Mouse (Mus musculus) embryonic facial prominence, embryonic 10.5 days (tissue): ENCODE results near the gene Eif4enif1. TPM values are rescaled to one million over a fixed set of nuclear protein-coding genes. Genes with fewer than 3 reads are reported as not detected.
"Not testable (repeated sequence)": the region's sequence is repeated elsewhere in the genome, so short reads cannot be mapped to it uniquely, and the experiment has no call there.

Experiments used
- DNase-seq: peaks from one replicate; pipeline ENCODE4 v3.0.0-alpha.2; 2017; ENCODE audit warnings: low spot score
- H3K27ac ChIP-seq: fragments of 300-500 bp; sonication (generic); replicated peaks from 2 replicates; pipeline ENCODE4 v1.5.1; 2016; ENCODE audit warnings: mild to moderate bottlenecking
- H3K27me3 ChIP-seq: fragments of 300-500 bp; sonication (generic); replicated peaks from 2 replicates; pipeline ENCODE4 v1.6.1; 2016; ENCODE audit warnings: low read depth, mild to moderate bottlenecking; ENCODE audit not compliant: poor library complexity, severe bottlenecking
- H3K36me3 ChIP-seq: fragments of 300-500 bp; sonication (generic); replicated peaks from 2 replicates; pipeline ENCODE4 v1.6.1; 2016; ENCODE audit warnings: mild to moderate bottlenecking, moderate library complexity
- H3K4me1 ChIP-seq: fragments of 300-500 bp; sonication (generic); 2 replicates; pipeline ENCODE4 v1.6.1; 2016
- H3K4me3 ChIP-seq: fragments of 300-500 bp; sonication (generic); 2 replicates; pipeline ENCODE4 v1.5.1; 2016; ENCODE audit warnings: mild to moderate bottlenecking, moderate library complexity
- H3K9me3 ChIP-seq: fragments of 300-500 bp; sonication (generic); 2 replicates; pipeline ENCODE4 v1.6.1; 2016; ENCODE audit warnings: mild to moderate bottlenecking
- WGBS: fragments of 180-500 bp; shearing (Covaris S2); methylation state at CpG from one replicate; pipeline ENCODE4 v1.1.7; 2016; 5-methylcytosine and 5-hydroxymethylcytosine counted together
- polyA plus RNA-seq: library from polyadenylated mRNA; unstranded; fragments of >200 nt; fragmentation: Nextera tagmentation; extraction: Ambion mirVana; gene quantifications from 2 replicates; pipeline ENCODE4 v1.2.1, GENCODE M21; 2016

Eif4enif1 gene
- polyA plus RNA-seq, result 65.6 and 69.8 TPM in 2 replicates

GRCm38 (mm10) chr11:3202231-3202701 is at the start of gene Eif4enif1:
Eif4enif1 (plus strand) TSS chr11:3202392.
- peak within 1 kb of the TSS; percentile 55 for H3K4me3 ChIP-seq
- no peaks in the 10 kb centered on the region for H3K27me3 ChIP-seq
- H3K27ac ChIP-seq, result peak within 1 kb of the TSS; percentile 84
- no peaks in the 10 kb centered on the region for H3K9me3 ChIP-seq
- peaks cover 32% of the 10 kb centered on the region for H3K36me3 ChIP-seq
- DNase-seq, result peak; percentile 94
- WGBS, result under 1% methylated on average over 46 of the region's 57 CpGs
- no peaks in the 10 kb centered on the region; the same call in 1 of the 2 replicates for H3K4me1 ChIP-seq

- H3K4me3 ChIP-seq, H3K27me3 ChIP-seq, H3K4me1 ChIP-seq, H3K27ac ChIP-seq: not testable (repeated sequence)
- 83% methylated on average over 1 of the region's 1 CpGs for WGBS
- DNase-seq, result peak; percentile 18
- Histone ChIP-seq H3K9me3 (peaks cover 23% of the 10 kb centered on the region), H3K36me3 (peaks cover 19% of the 10 kb centered on the region)
Observed at GRCm38 (mm10) chr11:3153666-3154397, 48.4 kb upstream of the Eif4enif1 start.

DNA sequence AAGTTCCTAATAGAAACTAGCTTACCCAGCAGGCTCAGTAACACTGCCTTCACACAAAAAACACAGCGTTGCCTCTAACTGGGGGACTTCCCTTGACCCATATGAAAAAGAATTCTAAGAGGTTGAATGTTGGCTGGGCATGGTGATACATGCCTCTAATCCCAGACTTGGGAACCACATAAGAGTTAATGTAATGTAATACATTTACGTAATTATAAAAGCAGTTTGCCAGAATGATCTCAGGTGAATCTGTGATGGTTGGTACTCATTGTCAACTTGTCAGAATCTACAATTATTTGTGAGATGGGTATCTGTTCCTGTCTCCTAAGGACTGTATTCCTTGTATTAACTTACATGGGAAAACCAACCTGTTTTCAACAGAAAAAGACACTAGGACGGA is 45.2 kb upstream of the Eif4enif1 start:
- H3K9me3 ChIP-seq, result peaks cover 17% of the 10 kb centered on the region
- not testable (repeated sequence) for H3K27me3 ChIP-seq, H3K27ac ChIP-seq, DNase-seq, H3K4me3 ChIP-seq, H3K4me1 ChIP-seq, H3K36me3 ChIP-seq
- WGBS, result 89% methylated on average over 3 of the region's 3 CpGs

GRCm38 (mm10) chr11:3157996-3158395 is 44.2 kb upstream of the Eif4enif1 start:
- not testable (repeated sequence) for H3K27me3 ChIP-seq, DNase-seq, H3K4me3 ChIP-seq, H3K36me3 ChIP-seq, H3K27ac ChIP-seq, H3K4me1 ChIP-seq
- 96% methylated on average over 6 of the region's 6 CpGs for WGBS
- peaks cover 22% of the 10 kb centered on the region for H3K9me3 ChIP-seq

- peaks cover 22% of the 10 kb centered on the region for H3K9me3 ChIP-seq
- 85% methylated on average over 4 of the region's 4 CpGs for WGBS
- DNase-seq, H3K27me3 ChIP-seq, H3K4me1 ChIP-seq, H3K4me3 ChIP-seq, H3K36me3 ChIP-seq, H3K27ac ChIP-seq: not testable (repeated sequence)
Observed at GRCm38 (mm10) chr11:3158800-3159199, 43.4 kb upstream of the Eif4enif1 start.

- not testable (repeated sequence) for H3K27ac ChIP-seq, H3K36me3 ChIP-seq, H3K4me3 ChIP-seq, H3K27me3 ChIP-seq, H3K4me1 ChIP-seq, DNase-seq
- H3K9me3 ChIP-seq, result peaks cover 19% of the 10 kb centered on the region
- 70% methylated on average over 1 of the region's 2 CpGs for WGBS
Observed at GRCm38 (mm10) chr11:3161370-3161769, 40.8 kb upstream of the Eif4enif1 start.

- H3K27ac ChIP-seq, H3K27me3 ChIP-seq, H3K36me3 ChIP-seq, H3K4me3 ChIP-seq, H3K4me1 ChIP-seq, DNase-seq: not testable (repeated sequence)
- peaks cover 18% of the 10 kb centered on the region for H3K9me3 ChIP-seq
- 72% methylated on average over 5 of the region's 5 CpGs for WGBS
Observed at GRCm38 (mm10) chr11:3162236-3162897, 39.8 kb upstream of the Eif4enif1 start.

DNA sequence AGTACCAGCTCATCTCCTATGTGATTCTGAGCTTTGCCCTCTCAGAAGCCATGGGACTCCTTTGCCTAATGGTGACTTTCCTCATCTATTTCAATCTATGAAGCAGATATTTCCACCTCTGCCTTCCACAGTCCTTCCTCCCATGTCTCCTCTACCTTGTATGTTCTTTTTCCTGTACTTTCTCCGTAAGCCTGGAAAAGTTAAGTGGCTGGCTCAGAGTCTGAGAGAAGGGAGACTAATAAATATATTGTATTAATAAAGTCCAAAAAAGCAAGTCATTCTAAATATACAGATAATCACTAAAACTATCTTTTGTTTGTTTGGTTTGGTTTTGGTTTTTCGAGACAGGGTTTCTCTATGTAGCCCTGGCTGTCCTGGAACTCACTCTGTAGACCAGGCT is 39.1 kb upstream of the Eif4enif1 start:
- H3K9me3 ChIP-seq, result peaks cover 21% of the 10 kb centered on the region
- not testable (repeated sequence) for DNase-seq, H3K4me3 ChIP-seq, H3K27ac ChIP-seq, H3K36me3 ChIP-seq, H3K27me3 ChIP-seq, H3K4me1 ChIP-seq
- WGBS, result 91% methylated on average over 2 of the region's 2 CpGs

- 71% methylated on average over 3 of the region's 3 CpGs for WGBS
- not testable (repeated sequence) for DNase-seq, H3K4me3 ChIP-seq, H3K36me3 ChIP-seq, H3K4me1 ChIP-seq, H3K27me3 ChIP-seq, H3K27ac ChIP-seq
- H3K9me3 ChIP-seq, result peaks cover 25% of the 10 kb centered on the region
Observed at GRCm38 (mm10) chr11:3163661-3164060, 38.5 kb upstream of the Eif4enif1 start.

- peaks cover 25% of the 10 kb centered on the region for H3K9me3 ChIP-seq
- WGBS, result 77% methylated on average over 3 of the region's 5 CpGs
- H3K27me3 ChIP-seq, DNase-seq, H3K4me1 ChIP-seq, H3K27ac ChIP-seq, H3K36me3 ChIP-seq, H3K4me3 ChIP-seq: not testable (repeated sequence)
Observed at GRCm38 (mm10) chr11:3165210-3165782, 36.9 kb upstream of the Eif4enif1 start.

DNA sequence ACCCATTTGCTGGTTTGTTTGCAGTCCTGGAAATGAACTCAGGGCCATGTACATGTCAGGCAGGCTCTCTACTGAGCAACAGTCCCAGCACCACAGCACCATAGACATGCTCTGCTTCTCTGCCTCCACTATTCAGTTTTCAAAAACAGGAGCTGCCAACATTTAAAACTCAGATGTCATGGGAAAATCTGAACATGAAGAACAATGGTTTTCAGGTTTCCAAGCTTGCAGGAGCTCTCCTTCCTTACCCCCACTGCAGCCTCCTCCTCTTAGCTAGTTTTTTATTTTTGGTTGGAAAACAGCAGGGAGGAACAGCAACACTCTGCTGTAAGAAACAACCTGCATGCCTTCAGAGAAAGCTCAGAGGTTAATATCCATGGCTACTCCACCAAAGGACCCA is 35.9 kb upstream of the Eif4enif1 start:
- H3K27me3 ChIP-seq, H3K4me1 ChIP-seq, H3K4me3 ChIP-seq, DNase-seq, H3K27ac ChIP-seq, H3K36me3 ChIP-seq: not testable (repeated sequence)
- H3K9me3 ChIP-seq, result peaks cover 24% of the 10 kb centered on the region

GRCm38 (mm10) chr11:3167129-3167528 is 35.1 kb upstream of the Eif4enif1 start:
- not testable (repeated sequence) for DNase-seq

GRCm38 (mm10) chr11:3167571-3168001 is 34.6 kb upstream of the Eif4enif1 start:
- DNase-seq, H3K27me3 ChIP-seq, H3K27ac ChIP-seq, H3K4me3 ChIP-seq, H3K4me1 ChIP-seq, H3K36me3 ChIP-seq: not testable (repeated sequence)
- peaks cover 23% of the 10 kb centered on the region for H3K9me3 ChIP-seq
- WGBS, result 72% methylated on average over 4 of the region's 4 CpGs

More at GRCm38 (mm10) chr11:3167129-3167528, 35.1 kb upstream of the Eif4enif1 start:
- not testable (repeated sequence) for H3K27me3 ChIP-seq, H3K27ac ChIP-seq, H3K36me3 ChIP-seq, H3K4me1 ChIP-seq, H3K4me3 ChIP-seq
- H3K9me3 ChIP-seq, result peaks cover 27% of the 10 kb centered on the region
- 91% methylated on average over 4 of the region's 4 CpGs for WGBS
